Mouse (Mus musculus) lung, adult 2 months (tissue): ENCODE data around the gene Tfdp1.

Experiments
- CTCF ChIP-seq: fragments of 200-500 bp; IDR thresholded peaks from 2 replicates; pipeline ENCODE4 v1.5.1; 2011; ENCODE audit warnings: mild to moderate bottlenecking, low read length, control low read depth; ENCODE audit not compliant: insufficient read depth
- POLR2A ChIP-seq: fragments of 200-500 bp; IDR thresholded peaks from 2 replicates; pipeline ENCODE4 v1.6.1; 2011; ENCODE audit warnings: low read depth, mild to moderate bottlenecking, control low read depth, low read length, borderline replicate concordance; ENCODE audit errors: extremely low read depth

GRCm38 (mm10) chr8:13314922-13315321 is 23.6 kb upstream of the Tfdp1 start:
- TF ChIP-seq POLR2A (no peak), CTCF (no peak)
